In genomic region chr5:100317842-100318241, GRCm38 (mm10) we compare ENCODE assay signal across 30 mouse cellular contexts.
DNase-seq lines count a peak whose midpoint lies in the region; ATAC-seq and TF ChIP-seq lines count a peak whose summit lies in the region.
"Had no signal": no experiment of that assay in that cellular context is flagged by ENCODE, and none has a peak within 500 bp of the region (broad histone marks: within the 10 kb centered on the region; RNA-seq: fewer than 3 reads in every experiment).

No protein-coding gene starts in this region.

- H3K4me2 ChIP-seq in hindbrain, embryonic 16.5 days (ENCODE audit: low read length): no peak overlapping the region
- H3K4me2 ChIP-seq in hindbrain, embryonic 14.5 days (replicated peaks): no peak overlapping the region
- H3K4me2 ChIP-seq: embryonic facial prominence, embryonic 12.5 days; heart, embryonic 15.5 days; hindbrain, embryonic 12.5 days; intestine, embryonic 15.5 days; limb, embryonic 15.5 days; liver, embryonic 13.5 days; midbrain, embryonic 13.5 days; neural tube, embryonic 15.5 days had no signal

- TF ChIP-seq CTCF in E14TG2a.4 (conservative IDR thresholded peaks at IDR 0.05; ENCODE audit: low read length): no peak
- no peak for TF ChIP-seq CTCF in brain, embryonic 14.5 days (IDR thresholded peaks at IDR 0.05; ENCODE audit: borderline replicate concordance, extremely low read depth, insufficient read depth, insufficient read length)
- no peak for TF ChIP-seq CTCF in thymus, adult 2 months (IDR thresholded peaks at IDR 0.05; ENCODE audit: borderline replicate concordance, control insufficient read depth, extremely low read depth, insufficient read depth, low read length, poor library complexity)

- H3K27ac ChIP-seq in hindbrain, embryonic 16.5 days (ENCODE audit: low read depth, low read length): no peak overlapping the region
- H3K27ac ChIP-seq in hindbrain, embryonic 14.5 days: no peak overlapping the region
- no peak overlapping the region for H3K27ac ChIP-seq in thymus, adult 2 months (ENCODE audit: control insufficient read depth, insufficient read depth, low read length)
- H3K27ac ChIP-seq: embryonic facial prominence, embryonic 12.5 days; heart, embryonic 10.5 days; heart, embryonic 15.5 days; hindbrain, embryonic 12.5 days; intestine, embryonic 15.5 days; layer of hippocampus, adult 2 months; limb, embryonic 15.5 days; liver, embryonic 13.5 days; macrophage; midbrain, embryonic 13.5 days; neural tube, embryonic 15.5 days had no signal

- H3K27me3 ChIP-seq in hindbrain, embryonic 16.5 days (replicated peaks; ENCODE audit: control insufficient read depth, insufficient read depth, low read length): no peaks in the 10 kb centered on the region
- no peaks in the 10 kb centered on the region for H3K27me3 ChIP-seq in hindbrain, embryonic 14.5 days (ENCODE audit: control insufficient read depth, insufficient read depth, low read length)
- H3K27me3 ChIP-seq in E14TG2a.4 (ENCODE audit: insufficient read depth, low read length): peaks cover 18% of the 10 kb centered on the region; the same call in 1 of the 2 replicates
- no peaks in the 10 kb centered on the region for H3K27me3 ChIP-seq in thymus, adult 2 months (ENCODE audit: control insufficient read depth, insufficient read depth, low read length)
- H3K27me3 ChIP-seq: embryonic facial prominence, embryonic 12.5 days; heart, embryonic 15.5 days; hindbrain, embryonic 12.5 days; intestine, embryonic 15.5 days; limb, embryonic 15.5 days; liver, embryonic 13.5 days; midbrain, embryonic 13.5 days; neural tube, embryonic 15.5 days had no signal

- 67% methylated on average over 7 of the region's 7 CpGs for WGBS in hindbrain, embryonic 16.5 days
- WGBS in hindbrain, embryonic 14.5 days: 60% methylated on average over 7 of the region's 7 CpGs
- WGBS in thymus, adult 2 months: 90% methylated on average over 7 of the region's 7 CpGs

- H3K4me3 ChIP-seq in hindbrain, embryonic 16.5 days (ENCODE audit: low read length): no peak overlapping the region
- H3K4me3 ChIP-seq in hindbrain, embryonic 14.5 days (replicated peaks; ENCODE audit: low read length): no peak overlapping the region
- 0 out of 2 replicates have a peak overlapping the region, but pooled peaks have one; percentile 17 for H3K4me3 ChIP-seq in E14TG2a.4 (replicated peaks; ENCODE audit: low read length)
- H3K4me3 ChIP-seq in thymus, adult 2 months (ENCODE audit: control insufficient read depth, insufficient read depth, low read length): no peak overlapping the region
- H3K4me3 ChIP-seq: embryonic facial prominence, embryonic 12.5 days; heart, embryonic 10.5 days; heart, embryonic 15.5 days; hindbrain, embryonic 12.5 days; intestine, embryonic 15.5 days; layer of hippocampus, adult 2 months; limb, embryonic 15.5 days; liver, embryonic 13.5 days; midbrain, embryonic 13.5 days; neural tube, embryonic 15.5 days had no signal

- ATAC-seq in hindbrain, embryonic 16.5 days: peak; percentile 59; the same call in 1 of the 2 replicates
- no peak for ATAC-seq in hindbrain, embryonic 14.5 days (ENCODE audit: low FRiP score)
- ATAC-seq: activated CD4-positive, CD25-positive, alpha-beta regulatory T cell, adult 4 months; lung, postnatal 0 days; midbrain, embryonic 13.5 days had no signal

- H3K36me3 ChIP-seq in hindbrain, embryonic 16.5 days (ENCODE audit: control insufficient read depth, insufficient read depth, low read length): no peaks in the 10 kb centered on the region
- no peaks in the 10 kb centered on the region for H3K36me3 ChIP-seq in hindbrain, embryonic 14.5 days (replicated peaks; ENCODE audit: control insufficient read depth, insufficient read depth)
- H3K36me3 ChIP-seq in E14TG2a.4 (ENCODE audit: insufficient read depth, low read length): no peaks in the 10 kb centered on the region
- no peaks in the 10 kb centered on the region for H3K36me3 ChIP-seq in thymus, adult 2 months (ENCODE audit: control insufficient read depth, insufficient read depth, low read length)
- H3K36me3 ChIP-seq: embryonic facial prominence, embryonic 12.5 days; heart, embryonic 10.5 days; heart, embryonic 15.5 days; hindbrain, embryonic 12.5 days; intestine, embryonic 15.5 days; limb, embryonic 15.5 days; liver, embryonic 13.5 days; midbrain, embryonic 13.5 days; neural tube, embryonic 15.5 days had no signal

- H3K9me3 ChIP-seq in hindbrain, embryonic 16.5 days (ENCODE audit: control insufficient read depth, low read length): no peaks in the 10 kb centered on the region
- H3K9me3 ChIP-seq in hindbrain, embryonic 14.5 days (ENCODE audit: control insufficient read depth, low read length): no peaks in the 10 kb centered on the region
- H3K9me3 ChIP-seq in E14TG2a.4 (ENCODE audit: low read length): peaks cover 8% of the 10 kb centered on the region
- H3K9me3 ChIP-seq: embryonic facial prominence, embryonic 12.5 days; heart, embryonic 10.5 days; heart, embryonic 15.5 days; hindbrain, embryonic 12.5 days; intestine, embryonic 15.5 days; limb, embryonic 15.5 days; liver, embryonic 13.5 days; midbrain, embryonic 13.5 days; neural tube, embryonic 15.5 days had no signal

- peak; percentile 4 for DNase-seq in embryo, embryonic 10 days (ENCODE audit: low spot score)
- DNase-seq in embryo, embryonic 9.5 days (ENCODE audit: extremely low spot score): no peak
- DNase-seq in hindbrain, embryonic 14.5 days (ENCODE audit: low spot score): no peak
- DNase-seq in brain, embryonic 14.5 days (ENCODE audit: low read depth): peak; percentile 51
- DNase-seq in thymus, adult 2 months: no peak
- DNase-seq: adrenal gland, adult 2 months; cerebellum, adult 11 months; gastrocnemius, postnatal 25 days; heart, adult 11 months; kidney, adult 2 months; kidney, postnatal 36 days; liver, embryonic 13.5 days; lung, adult 18-20 months; right cerebral cortex, postnatal 25 days; thymus, adult 18-20 months; thymus, postnatal 36 days had no signal

- no peaks in the 10 kb centered on the region; the same call in 1 of the 2 replicates for H3K4me1 ChIP-seq in hindbrain, embryonic 16.5 days (ENCODE audit: control insufficient read depth, insufficient read depth, low read depth, low read length)
- H3K4me1 ChIP-seq in hindbrain, embryonic 14.5 days (replicated peaks; ENCODE audit: control insufficient read depth, insufficient read depth, low read length): no peaks in the 10 kb centered on the region
- H3K4me1 ChIP-seq in E14TG2a.4 (replicated peaks; ENCODE audit: low read depth, low read length): peaks cover 28% of the 10 kb centered on the region
- no peaks in the 10 kb centered on the region for H3K4me1 ChIP-seq in thymus, adult 2 months (replicated peaks; ENCODE audit: control insufficient read depth, insufficient read depth, low read length)
- H3K4me1 ChIP-seq: embryonic facial prominence, embryonic 12.5 days; hindbrain, embryonic 12.5 days; intestine, embryonic 15.5 days; liver, embryonic 13.5 days had no signal

- no peak overlapping the region for H3K9ac ChIP-seq in hindbrain, embryonic 16.5 days (ENCODE audit: low read depth, low read length)
- no peak overlapping the region for H3K9ac ChIP-seq in hindbrain, embryonic 14.5 days
- H3K9ac ChIP-seq: embryonic facial prominence, embryonic 12.5 days; heart, embryonic 15.5 days; hindbrain, embryonic 12.5 days; intestine, embryonic 15.5 days; limb, embryonic 15.5 days; liver, embryonic 13.5 days; midbrain, embryonic 13.5 days; neural tube, embryonic 15.5 days had no signal

- no peak for TF ChIP-seq POLR2A in brain, embryonic 14.5 days (IDR thresholded peaks at IDR 0.05; ENCODE audit: borderline replicate concordance, extremely low read depth, insufficient read depth, insufficient read length, poor library complexity, severe bottlenecking)
- no peak for TF ChIP-seq POLR2A in thymus, adult 2 months (IDR thresholded peaks at IDR 0.05; ENCODE audit: control insufficient read depth, extremely low read depth, insufficient read depth, low read length, poor library complexity)

Comparison
In these comparisons a context has a peak if more than half of its experiments do, and no peak if none do; other contexts are left out.
1. DNase-seq: peak in embryo, embryonic 10 days (single experiment) and brain, embryonic 14.5 days (single experiment); none in embryo, embryonic 9.5 days (single experiment), hindbrain, embryonic 14.5 days (single experiment) and thymus, adult 2 months (single experiment).